Mouse (Mus musculus): ENCODE results near the gene Mettl7b. TPM values are rescaled to one million over a fixed set of nuclear protein-coding genes. Genes with fewer than 3 reads are reported as not detected.
A peak's percentile ranks its signal among the peaks of the same experiment; 100 is the strongest.

The Mettl7b gene
- total RNA-seq, 1 experiment: 0.58 TPM

- DNase-seq (ENCODE audit: low read depth, low spot score): peak; percentile 36
- Histone ChIP-seq H3K4me3 (ENCODE audit: insufficient read depth in 1 of 2, low read depth in 1 of 2, low read length in 2 of 2, poor library complexity in 1 of 2, severe bottlenecking in 1 of 2) (no peak overlapping the region), H3K9ac (ENCODE audit: insufficient read depth, low read depth, low read length, poor library complexity, severe bottlenecking) (no peak overlapping the region), H3K4me1 (ENCODE audit: control insufficient read depth in 2 of 2, insufficient read depth in 2 of 2, low read length in 2 of 2, poor library complexity in 1 of 2) (no peaks in the 10 kb centered on the region), H3K27ac (ENCODE audit: insufficient read depth, low read depth, low read length, poor library complexity, severe bottlenecking) (no peak overlapping the region), H3K36me3 (ENCODE audit: control insufficient read depth, insufficient read depth, low read length, poor library complexity, severe bottlenecking) (no peaks in the 10 kb centered on the region), H3K9me3 (ENCODE audit: control insufficient read depth, insufficient read depth, low read depth, low read length) (no peaks in the 10 kb centered on the region)
- TF ChIP-seq HCFC1 (IDR thresholded peaks at IDR 0.05; ENCODE audit: borderline replicate concordance, insufficient read depth, low read length) (no peak), ZC3H11A (IDR thresholded peaks at IDR 0.05; ENCODE audit: borderline replicate concordance, low read depth, low read length) (peak; percentile 35; the same call in 1 of the 2 replicates)
- in situ Hi-C loops (cut with MboI; ENCODE audit: low sequenced_read_pairs in 2 of 2, unreplicated experiment in 2 of 2): no loop called here
Observed at GRCm38 (mm10) chr10:128977522-128978114, 16.8 kb upstream of the Mettl7b start.

DNA sequence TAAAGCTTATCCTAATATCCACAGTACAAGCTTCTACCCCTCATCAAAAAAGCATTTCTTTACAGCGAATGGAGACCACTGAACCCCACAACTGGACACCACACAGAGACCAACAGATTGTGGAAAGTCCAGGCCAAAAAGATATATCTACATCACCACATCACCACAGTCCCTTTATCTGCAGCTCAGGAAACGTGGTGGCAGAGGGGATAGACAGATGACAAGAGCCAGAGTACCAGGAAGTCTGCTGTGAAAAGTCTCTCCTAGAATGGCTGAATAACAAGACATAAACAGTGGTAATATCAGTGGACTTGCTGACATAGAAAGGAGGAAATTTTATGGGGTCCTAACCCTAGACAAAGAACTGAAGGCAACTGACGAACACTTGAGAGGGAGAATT lies 15.6 kb upstream of the Mettl7b start:
- Histone ChIP-seq H3K4me3 (ENCODE audit: insufficient read depth in 1 of 2, low read depth in 1 of 2, low read length in 2 of 2, poor library complexity in 1 of 2, severe bottlenecking in 1 of 2) (no peak overlapping the region), H3K27ac (ENCODE audit: insufficient read depth, low read depth, low read length, poor library complexity, severe bottlenecking) (no peak overlapping the region), H3K36me3 (ENCODE audit: control insufficient read depth, insufficient read depth, low read length, poor library complexity, severe bottlenecking) (no peaks in the 10 kb centered on the region), H3K9ac (ENCODE audit: insufficient read depth, low read depth, low read length, poor library complexity, severe bottlenecking) (no peak overlapping the region), H3K4me1 (ENCODE audit: control insufficient read depth in 2 of 2, insufficient read depth in 2 of 2, low read length in 2 of 2, poor library complexity in 1 of 2) (no peaks in the 10 kb centered on the region), H3K9me3 (ENCODE audit: control insufficient read depth, insufficient read depth, low read depth, low read length) (no peaks in the 10 kb centered on the region)
- TF ChIP-seq ZC3H11A (IDR thresholded peaks at IDR 0.05; ENCODE audit: borderline replicate concordance, low read depth, low read length) (no peak), HCFC1 (IDR thresholded peaks at IDR 0.05; ENCODE audit: borderline replicate concordance, insufficient read depth, low read length) (no peak), ZNF384 (IDR thresholded peaks at IDR 0.05; ENCODE audit: low read depth, low read length) (no peak), CHD2 (IDR thresholded peaks at IDR 0.05; ENCODE audit: low read depth, low read length) (no peak), MAFK (IDR thresholded peaks at IDR 0.05; ENCODE audit: insufficient read depth, low read depth, low read length) (no peak)
- in situ Hi-C loops (cut with MboI; ENCODE audit: low sequenced_read_pairs in 2 of 2, unreplicated experiment in 2 of 2): no loop called here
- no peak for DNase-seq (ENCODE audit: low read depth, low spot score)

DNA sequence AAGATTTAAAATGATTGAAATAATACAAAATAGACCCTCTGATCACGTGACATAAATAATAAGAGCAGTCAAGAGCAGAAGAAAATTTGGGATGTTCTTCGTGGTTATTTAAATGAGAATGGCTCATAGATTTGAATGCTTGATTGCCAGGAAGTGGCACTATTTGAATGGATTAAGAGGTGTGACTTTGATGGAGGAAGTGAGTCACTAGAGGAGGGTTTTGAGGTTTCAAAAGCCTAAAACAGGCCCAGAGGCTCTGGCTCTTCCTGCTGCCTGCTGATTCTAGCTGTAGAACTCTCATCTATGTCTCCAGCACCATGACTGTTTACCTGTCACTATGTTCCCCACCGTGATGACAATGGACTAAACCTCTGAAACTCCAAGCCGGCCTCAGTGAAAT lies 12.1 kb upstream of the Mettl7b start:
- in situ Hi-C loops (cut with MboI; ENCODE audit: low sequenced_read_pairs in 2 of 2, unreplicated experiment in 2 of 2): no loop called here
- H3K4me1 ChIP-seq (ENCODE audit: control insufficient read depth in 2 of 2, insufficient read depth in 2 of 2, low read length in 2 of 2, poor library complexity in 1 of 2): no peaks in the 10 kb centered on the region
- H3K36me3 ChIP-seq (ENCODE audit: control insufficient read depth, insufficient read depth, low read length, poor library complexity, severe bottlenecking): no peaks in the 10 kb centered on the region
- TF ChIP-seq CHD2 (IDR thresholded peaks at IDR 0.05; ENCODE audit: low read depth, low read length): no peak
- TF ChIP-seq HCFC1 (IDR thresholded peaks at IDR 0.05; ENCODE audit: borderline replicate concordance, insufficient read depth, low read length): no peak
- no peak for TF ChIP-seq MAFK (IDR thresholded peaks at IDR 0.05; ENCODE audit: insufficient read depth, low read depth, low read length)
- TF ChIP-seq ZC3H11A (IDR thresholded peaks at IDR 0.05; ENCODE audit: borderline replicate concordance, low read depth, low read length): no peak
- no peak for TF ChIP-seq ZNF384 (IDR thresholded peaks at IDR 0.05; ENCODE audit: low read depth, low read length)
- H3K9me3 ChIP-seq (ENCODE audit: control insufficient read depth, insufficient read depth, low read depth, low read length): no peaks in the 10 kb centered on the region
- H3K27ac ChIP-seq (ENCODE audit: insufficient read depth, low read depth, low read length, poor library complexity, severe bottlenecking): no peak overlapping the region
- DNase-seq (ENCODE audit: low read depth, low spot score): no peak
- H3K9ac ChIP-seq (ENCODE audit: insufficient read depth, low read depth, low read length, poor library complexity, severe bottlenecking): no peak overlapping the region
- H3K4me3 ChIP-seq (ENCODE audit: insufficient read depth in 1 of 2, low read depth in 1 of 2, low read length in 2 of 2, poor library complexity in 1 of 2, severe bottlenecking in 1 of 2): no peak overlapping the region

DNA sequence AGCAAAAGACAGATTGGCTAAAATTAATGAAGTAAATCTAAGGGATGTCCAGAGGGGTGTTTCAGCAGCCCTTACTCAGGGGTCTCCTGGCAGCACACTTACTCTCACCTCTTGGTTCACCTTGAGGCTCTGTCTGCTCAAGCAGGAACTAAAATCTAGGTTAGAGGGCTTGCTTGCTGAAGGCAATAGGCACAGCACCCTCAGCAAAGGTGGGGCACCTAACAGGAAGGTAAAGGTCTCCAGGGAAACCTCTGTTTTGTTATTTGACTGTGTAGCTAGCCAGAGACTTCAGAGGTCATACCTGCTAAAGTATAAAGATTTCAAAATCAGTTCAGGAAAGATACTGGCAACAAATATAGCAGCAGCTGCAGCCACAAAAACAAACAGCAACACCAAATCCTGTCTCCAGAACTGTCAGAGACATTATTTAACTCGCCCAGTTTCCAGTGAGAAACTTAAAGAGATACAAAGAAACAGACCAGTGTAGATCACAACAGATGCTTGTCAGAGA lies 10.0 kb upstream of the Mettl7b start:
- no peak overlapping the region for H3K4me3 ChIP-seq (ENCODE audit: insufficient read depth in 1 of 2, low read depth in 1 of 2, low read length in 2 of 2, poor library complexity in 1 of 2, severe bottlenecking in 1 of 2)
- no peak for DNase-seq (ENCODE audit: low read depth, low spot score)
- H3K4me1 ChIP-seq (ENCODE audit: control insufficient read depth in 2 of 2, insufficient read depth in 2 of 2, low read length in 2 of 2, poor library complexity in 1 of 2): no peaks in the 10 kb centered on the region
- H3K36me3 ChIP-seq (ENCODE audit: control insufficient read depth, insufficient read depth, low read length, poor library complexity, severe bottlenecking): no peaks in the 10 kb centered on the region
- H3K27ac ChIP-seq (ENCODE audit: insufficient read depth, low read depth, low read length, poor library complexity, severe bottlenecking): no peak overlapping the region
- no peaks in the 10 kb centered on the region for H3K9me3 ChIP-seq (ENCODE audit: control insufficient read depth, insufficient read depth, low read depth, low read length)
- TF ChIP-seq MAFK (IDR thresholded peaks at IDR 0.05; ENCODE audit: insufficient read depth, low read depth, low read length) (no peak), ZNF384 (IDR thresholded peaks at IDR 0.05; ENCODE audit: low read depth, low read length) (no peak), HCFC1 (IDR thresholded peaks at IDR 0.05; ENCODE audit: borderline replicate concordance, insufficient read depth, low read length) (no peak), CHD2 (IDR thresholded peaks at IDR 0.05; ENCODE audit: low read depth, low read length) (no peak), ZC3H11A (IDR thresholded peaks at IDR 0.05; ENCODE audit: borderline replicate concordance, low read depth, low read length) (no peak)
- H3K9ac ChIP-seq (ENCODE audit: insufficient read depth, low read depth, low read length, poor library complexity, severe bottlenecking): no peak overlapping the region
- in situ Hi-C loops (cut with MboI; ENCODE audit: low sequenced_read_pairs in 2 of 2, unreplicated experiment in 2 of 2): no loop called here

DNA sequence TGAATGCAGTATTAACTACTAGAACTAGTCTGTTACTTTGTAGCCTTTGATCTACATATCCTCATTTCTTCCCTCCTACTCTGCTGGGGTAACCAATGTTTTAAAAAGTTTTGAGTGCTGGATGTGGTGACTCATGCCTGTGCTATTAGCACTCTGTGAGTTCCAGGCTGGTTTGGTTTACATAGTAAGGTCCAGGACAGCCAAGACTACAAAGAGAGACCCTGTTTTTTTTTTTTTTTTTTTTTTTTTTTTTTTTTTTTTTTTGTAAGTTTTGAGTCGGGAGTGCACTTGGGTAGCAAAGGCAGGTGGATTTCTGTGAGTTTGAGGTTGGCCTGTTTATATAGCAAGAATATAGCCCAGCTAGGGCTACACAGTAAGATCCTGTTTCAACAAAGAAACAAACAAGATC lies 7.6 kb upstream of the Mettl7b start:
- Histone ChIP-seq H3K4me3 (ENCODE audit: insufficient read depth in 1 of 2, low read depth in 1 of 2, low read length in 2 of 2, poor library complexity in 1 of 2, severe bottlenecking in 1 of 2) (no peak overlapping the region), H3K27ac (ENCODE audit: insufficient read depth, low read depth, low read length, poor library complexity, severe bottlenecking) (no peak overlapping the region), H3K4me1 (ENCODE audit: control insufficient read depth in 2 of 2, insufficient read depth in 2 of 2, low read length in 2 of 2, poor library complexity in 1 of 2) (no peaks in the 10 kb centered on the region), H3K9ac (ENCODE audit: insufficient read depth, low read depth, low read length, poor library complexity, severe bottlenecking) (no peak overlapping the region), H3K36me3 (ENCODE audit: control insufficient read depth, insufficient read depth, low read length, poor library complexity, severe bottlenecking) (no peaks in the 10 kb centered on the region), H3K9me3 (ENCODE audit: control insufficient read depth, insufficient read depth, low read depth, low read length) (no peaks in the 10 kb centered on the region)
- no peak for DNase-seq (ENCODE audit: low read depth, low spot score)
- TF ChIP-seq ZC3H11A (IDR thresholded peaks at IDR 0.05; ENCODE audit: borderline replicate concordance, low read depth, low read length): no peak
- TF ChIP-seq ZNF384 (IDR thresholded peaks at IDR 0.05; ENCODE audit: low read depth, low read length): peak; percentile 64; the same call in 1 of the 2 replicates
- in situ Hi-C loops (cut with MboI; ENCODE audit: low sequenced_read_pairs in 2 of 2, unreplicated experiment in 2 of 2): no loop called here
